Mouse (Mus musculus): Measurements from ENCODE around the gene Ikzf1. TPM values are rescaled to one million over a fixed set of nuclear protein-coding genes. Genes with fewer than 3 reads are reported as not detected.

The Ikzf1 gene
- polyA plus RNA-seq, 1 experiment from 2014 or later = 0.99 TPM

Other genes starting within 250 kb of the Ikzf1 start
- gene Spata48, start 222.9 kb upstream of the Ikzf1 start, polyA plus RNA-seq (2016; fragmentation: Nextera tagmentation; extraction: Ambion mirVana) = 1.7 and 2.2 TPM in 2 replicates
- gene Zpbp, start 222.6 kb upstream of the Ikzf1 start, polyA plus RNA-seq (2016; fragmentation: Nextera tagmentation; extraction: Ambion mirVana) = 0.88 and 0.98 TPM in 2 replicates
- not detected in 2 replicates for gene 4930512M02Rik, start 57.2 kb upstream of the Ikzf1 start, polyA plus RNA-seq (2016; fragmentation: Nextera tagmentation; extraction: Ambion mirVana)
- gene Fignl1, start 124.0 kb downstream of the Ikzf1 start, polyA plus RNA-seq (2016; fragmentation: Nextera tagmentation; extraction: Ambion mirVana) = 44.0 and 44.9 TPM in 2 replicates
- 4.7 and 4.9 TPM in 2 replicates for gene Ddc, start 213.1 kb downstream of the Ikzf1 start, polyA plus RNA-seq (2016; fragmentation: Nextera tagmentation; extraction: Ambion mirVana)

All from neural tube, embryonic 12.5 days (tissue).